Mouse (Mus musculus): ENCODE results near the gene Spem2.

- TF ChIP-seq CTCF (IDR thresholded peaks at IDR 0.05; ENCODE audit: low read depth) (no peak), EP300 (IDR thresholded peaks at IDR 0.05; ENCODE audit: low read depth) (no peak)
These were observed 40.6 kb downstream of the Spem2 start for GRCm38 (mm10) chr11:69777504-69778257.

Measured in liver, postnatal 0 days (tissue).